8 mouse cellular contexts compared by ENCODE assay signal in the genomic region with DNA sequence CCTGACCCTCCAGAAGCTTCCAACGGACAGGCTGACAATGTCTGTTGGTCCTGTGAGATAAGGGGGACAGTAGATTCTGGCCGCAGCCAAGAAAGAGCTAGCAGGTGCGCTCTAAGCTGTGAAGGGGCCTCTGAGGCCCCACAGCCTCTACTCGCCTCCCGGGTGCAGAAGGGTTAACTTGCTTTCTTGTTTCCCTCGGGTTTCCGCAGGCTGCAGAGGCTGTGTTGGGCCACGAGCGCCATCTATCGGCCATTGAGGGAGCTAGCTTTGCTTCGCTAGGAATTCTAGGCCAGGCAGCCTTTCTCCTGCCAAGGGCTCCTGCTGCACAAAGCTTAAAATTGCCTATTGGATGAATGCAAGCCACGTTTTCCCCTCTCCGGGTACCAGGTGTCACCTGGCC. TPM values are rescaled to one million over a fixed set of nuclear protein-coding genes. Genes with fewer than 3 reads are reported as not detected.
A peak's percentile ranks its signal among the peaks of the same experiment; 100 is the strongest.
DNase-seq lines count a peak whose midpoint lies in the region; ATAC-seq lines count a peak whose summit lies in the region.

No protein-coding gene starts in this region.

- peak overlapping the region; percentile 63 for H3K4me2 ChIP-seq in hindbrain, embryonic 14.5 days (replicated peaks)

- H3K4me1 ChIP-seq in hindbrain, embryonic 14.5 days (replicated peaks; ENCODE audit: control insufficient read depth, insufficient read depth, low read length) = peaks cover 30% of the 10 kb centered on the region

- H3K36me3 ChIP-seq in hindbrain, embryonic 14.5 days (replicated peaks; ENCODE audit: control insufficient read depth, insufficient read depth) = no peaks in the 10 kb centered on the region

- peaks cover 28% of the 10 kb centered on the region for H3K27me3 ChIP-seq in hindbrain, embryonic 14.5 days (ENCODE audit: control insufficient read depth, insufficient read depth, low read length)

- H3K9ac ChIP-seq in hindbrain, embryonic 14.5 days = no peak overlapping the region

- peak; percentile 97 for DNase-seq in NIH3T3 (ENCODE audit: low read depth)
- peak; percentile 94 to 96 for DNase-seq in cerebellum, postnatal 10 days
- peak; percentile 84 to 90 for DNase-seq in frontal cortex, postnatal 25 days (ENCODE audit: low spot score in 2 of 2)
- peak; percentile 98 for DNase-seq in hindbrain, embryonic 14.5 days (ENCODE audit: low spot score)
- DNase-seq in left cerebral cortex, adult 11 months (ENCODE audit: low spot score) = peak; percentile 74
- DNase-seq in retina, postnatal 7 days (ENCODE audit: low read depth, low spot score) = peak; percentile 89
- DNase-seq in urinary bladder, adult 18-20 months (ENCODE audit: low spot score in 2 of 2) = peak; percentile 68 to 82

- peak; percentile 28; the same call in 1 of the 2 replicates for ATAC-seq in hindbrain, embryonic 14.5 days (ENCODE audit: low FRiP score)
- ATAC-seq in megakaryocyte, adult 5-6 weeks (ENCODE audit: poor library complexity, severe bottlenecking) = peak; percentile 67

- 0 out of 2 replicates have a peak overlapping the region, but pooled peaks have one; percentile 5 for H3K4me3 ChIP-seq in hindbrain, embryonic 14.5 days (replicated peaks; ENCODE audit: low read length)

- no peaks in the 10 kb centered on the region for H3K9me3 ChIP-seq in hindbrain, embryonic 14.5 days (ENCODE audit: control insufficient read depth, low read length)

- H3K27ac ChIP-seq in hindbrain, embryonic 14.5 days = no peak overlapping the region

- under 1% methylated on average over 13 of the region's 13 CpGs for WGBS in hindbrain, embryonic 14.5 days

RNA-seq across cellular contexts. Expression of a gene that starts 1.5 kb away (rescaled TPM):
- 37.6 and 40.8 TPM in 2 replicates for polyA plus RNA-seq in hindbrain, embryonic 14.5 days (2014; fragmentation: Nextera tagmentation; extraction: Ambion mirVana)
- total RNA-seq in megakaryocyte, adult 5-6 weeks (2015) = 2.8 and 3.9 TPM in 2 replicates
- total RNA-seq in megakaryocyte, adult 5-6 weeks (2017) = 3.3 and 3.8 TPM in 2 replicates
